Mouse (Mus musculus): Measurements from ENCODE around the gene Trip11.

Gene Trip11

GRCm38 (mm10) chr12:101893296-101893695 is 19.8 kb downstream of the Trip11 start:
- no peak for DNase-seq

GRCm38 (mm10) chr12:101892832-101893231 is 20.2 kb downstream of the Trip11 start:
- no peak for DNase-seq

GRCm38 (mm10) chr12:101891066-101891465 is 22.0 kb downstream of the Trip11 start:
- DNase-seq: no peak

GRCm38 (mm10) chr12:101889351-101889750 is 23.7 kb downstream of the Trip11 start:
- no peak for DNase-seq

GRCm38 (mm10) chr12:101888312-101888711 is 24.8 kb downstream of the Trip11 start:
- DNase-seq: no peak

- no peak for DNase-seq
Measured at GRCm38 (mm10) chr12:101884926-101885325, 28.1 kb downstream of the Trip11 start.

GRCm38 (mm10) chr12:101876374-101876773 is 36.7 kb downstream of the Trip11 start:
- no peak for DNase-seq

- DNase-seq: no peak
Measured at GRCm38 (mm10) chr12:101875107-101875506, 38.0 kb downstream of the Trip11 start.

- no peak for DNase-seq
Measured at GRCm38 (mm10) chr12:101862286-101862964, 50.6 kb downstream of the Trip11 start.

- no peak for DNase-seq
Measured at GRCm38 (mm10) chr12:101860256-101860655, 52.8 kb downstream of the Trip11 start.

- no peak for DNase-seq
Measured at GRCm38 (mm10) chr12:101858011-101858410, 55.1 kb downstream of the Trip11 start.

- no peak for DNase-seq
Measured at GRCm38 (mm10) chr12:101854336-101854735, 58.7 kb downstream of the Trip11 start.

GRCm38 (mm10) chr12:101851846-101852564 is 61.1 kb downstream of the Trip11 start:
- no peak for DNase-seq

GRCm38 (mm10) chr12:101851314-101851713 is 61.8 kb downstream of the Trip11 start:
- no peak for DNase-seq

- DNase-seq: no peak
Measured at GRCm38 (mm10) chr12:101836546-101837274, 76.4 kb downstream of the Trip11 start.

GRCm38 (mm10) chr12:101834715-101835114 is 78.4 kb downstream of the Trip11 start:
- no peak for DNase-seq

GRCm38 (mm10) chr12:101833776-101834175 is 79.3 kb downstream of the Trip11 start:
- no peak for DNase-seq

- no peak for DNase-seq
Measured at GRCm38 (mm10) chr12:101833115-101833506, 80.0 kb downstream of the Trip11 start.

GRCm38 (mm10) chr12:101832179-101833114 is 80.6 kb downstream of the Trip11 start:
- no peak for DNase-seq

- DNase-seq: no peak
Measured at GRCm38 (mm10) chr12:101831221-101831620, 81.8 kb downstream of the Trip11 start.

- no peak for DNase-seq
Measured at GRCm38 (mm10) chr12:101823161-101823560, 89.9 kb downstream of the Trip11 start.

GRCm38 (mm10) chr12:101821596-101821995 is 91.5 kb downstream of the Trip11 start:
- DNase-seq: no peak

- DNase-seq: no peak
Measured at GRCm38 (mm10) chr12:101819570-101819969, 93.5 kb downstream of the Trip11 start.
